Mouse (Mus musculus) ovary, postnatal 10 days (tissue): Measurements from ENCODE around the gene Stoml1.

Experiments
- DNase-seq: peaks from one replicate; pipeline ENCODE4 v3.0.0; 2022; ENCODE audit warnings: low spot score

Stoml1 gene

DNA sequence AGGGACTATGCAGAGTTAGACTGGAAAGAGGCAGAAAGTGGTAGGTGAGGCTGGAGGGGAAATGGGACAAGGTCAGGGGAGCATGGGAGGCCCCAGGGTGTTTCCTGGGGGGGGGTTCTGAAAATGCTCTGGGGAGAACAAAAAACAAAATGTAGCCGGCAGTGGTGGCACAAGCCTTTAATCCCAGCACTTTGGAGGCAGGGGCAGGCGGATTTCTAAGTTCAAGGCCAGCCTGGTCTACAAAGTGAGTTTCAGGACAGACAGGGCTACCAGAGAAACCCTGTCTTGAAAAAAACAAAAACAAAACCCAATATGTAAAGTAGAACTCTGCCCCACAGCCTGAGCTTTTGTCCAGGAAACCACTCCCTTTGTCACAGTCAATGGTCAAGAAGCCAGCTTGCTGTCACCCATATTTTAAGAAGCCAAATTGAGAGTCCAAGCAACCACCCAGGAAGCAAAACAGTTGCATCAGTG is 19.1 kb downstream of the Stoml1 start:
- DNase-seq, result no peak

DNA sequence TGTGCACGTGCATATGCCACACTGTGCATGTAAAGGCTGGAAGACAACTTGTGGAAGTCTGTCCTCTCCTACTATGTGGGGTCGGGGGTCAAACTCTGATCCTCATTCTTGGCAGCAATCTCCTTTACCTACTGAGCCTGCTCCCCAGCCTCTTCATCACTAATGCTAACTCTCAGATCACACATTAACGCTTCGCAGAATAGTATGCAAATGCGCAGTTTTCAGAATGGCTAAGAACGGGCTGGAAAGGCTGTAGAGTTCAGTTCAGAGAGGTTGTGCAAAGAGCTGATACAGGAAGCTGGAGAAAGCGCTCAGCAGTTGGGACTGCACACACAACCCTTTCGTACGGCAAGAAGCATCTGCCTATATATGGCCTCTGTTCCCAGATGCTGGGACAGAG is 19.9 kb downstream of the Stoml1 start:
- no peak for DNase-seq

- DNase-seq, result no peak
Observed at GRCm38 (mm10) chr9:58274101-58274604, 21.2 kb downstream of the Stoml1 start.

- DNase-seq, result no peak
Observed at GRCm38 (mm10) chr9:58274626-58275025, 21.7 kb downstream of the Stoml1 start.

DNA sequence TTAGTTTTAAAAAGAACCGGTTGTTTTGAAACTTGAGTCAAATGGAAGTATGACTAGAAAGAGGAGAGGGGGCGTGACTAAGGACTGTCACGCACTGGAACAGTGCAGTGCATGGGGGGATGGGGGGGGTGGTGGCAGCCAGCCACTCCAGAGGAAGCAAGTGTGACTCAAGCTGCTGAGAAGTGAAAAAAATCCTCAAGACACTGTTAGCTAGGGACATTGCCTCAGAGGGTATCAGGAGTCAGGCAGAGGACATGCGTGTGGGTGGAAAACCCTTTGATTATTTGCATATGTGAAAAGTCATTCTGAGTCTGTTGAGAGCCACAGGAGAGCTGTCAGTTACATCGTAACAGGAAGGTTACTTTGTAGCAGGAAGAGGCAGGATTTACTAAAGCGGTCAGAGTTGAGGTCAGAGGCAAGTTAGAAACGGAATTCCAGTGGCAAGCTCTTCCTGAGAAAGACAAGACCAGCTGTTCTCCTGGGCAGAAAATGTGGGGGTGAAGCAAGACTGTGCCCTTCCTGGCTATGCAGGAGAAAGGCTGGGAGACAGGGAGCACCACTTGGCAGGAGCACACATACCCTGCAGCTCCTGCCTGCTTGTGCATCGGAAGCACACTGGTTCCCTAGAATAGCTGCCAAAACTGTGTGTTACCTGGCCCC is 22.3 kb downstream of the Stoml1 start:
- DNase-seq, result no peak

- no peak for DNase-seq
Observed at GRCm38 (mm10) chr9:58275797-58276196, 22.8 kb downstream of the Stoml1 start.

- DNase-seq, result no peak
Observed at GRCm38 (mm10) chr9:58276346-58276745, 23.4 kb downstream of the Stoml1 start.

DNA sequence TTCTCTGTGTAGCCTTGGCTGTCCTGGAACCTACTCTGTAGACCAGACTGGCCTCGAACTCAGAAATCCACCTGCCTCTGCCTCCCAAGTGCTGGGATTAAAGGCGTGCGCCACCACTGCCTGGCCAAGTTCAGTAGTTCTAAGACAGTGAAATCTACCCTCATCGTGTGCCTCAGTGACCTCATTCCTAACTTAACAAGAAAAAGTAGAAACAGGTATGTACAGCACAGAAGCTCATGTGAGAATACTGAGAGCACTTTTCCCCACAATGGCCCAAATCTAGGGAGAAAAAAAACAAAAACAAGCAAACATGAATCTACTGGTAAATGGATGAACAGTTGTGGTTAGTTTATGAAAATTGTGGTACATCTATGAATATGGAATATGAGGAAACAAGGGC is 25.3 kb downstream of the Stoml1 start:
- no peak for DNase-seq

GRCm38 (mm10) chr9:58278821-58279723 is 26.1 kb downstream of the Stoml1 start:
- DNase-seq, result no peak

- no peak for DNase-seq
Observed at GRCm38 (mm10) chr9:58279780-58280179, 26.8 kb downstream of the Stoml1 start.

DNA sequence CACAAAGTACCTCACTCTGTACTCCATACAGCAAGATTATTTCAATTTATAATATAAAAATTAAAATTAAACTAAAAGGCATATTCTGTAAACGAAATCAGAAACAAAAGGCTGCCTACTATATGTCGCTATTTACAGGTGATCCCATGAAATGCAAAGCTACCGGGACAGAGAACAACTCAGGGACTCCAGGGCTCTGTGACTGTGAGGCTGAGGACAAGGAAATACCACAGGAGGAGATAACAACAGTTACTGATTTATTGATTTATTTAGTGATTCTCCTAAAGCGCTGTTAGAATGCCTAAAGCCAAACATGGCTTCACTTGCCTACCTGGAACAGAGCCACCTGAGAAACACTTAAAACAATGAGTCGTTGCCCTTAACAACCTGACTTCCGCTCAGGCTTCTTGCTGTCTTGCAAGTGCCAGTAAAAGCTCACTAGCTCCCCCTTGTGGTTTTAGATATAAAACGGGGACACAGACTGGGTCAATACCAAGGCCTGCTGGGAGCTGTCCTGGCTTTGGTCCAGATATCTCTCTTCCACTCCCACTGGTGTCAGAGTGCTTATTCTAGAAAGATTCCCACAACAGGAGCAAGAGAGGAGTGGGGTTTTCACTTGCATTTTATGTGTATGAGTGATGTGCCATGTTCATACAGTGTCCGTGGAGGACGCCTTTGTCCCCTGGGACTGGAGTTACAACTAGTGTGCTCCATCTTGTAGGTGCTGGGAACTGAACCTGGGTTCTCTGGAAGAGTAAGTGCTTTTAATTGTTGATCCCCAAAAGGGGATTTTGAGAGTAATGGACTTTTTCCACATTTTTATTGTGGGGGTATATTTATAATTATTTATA is 27.5 kb downstream of the Stoml1 start:
- DNase-seq, result no peak

- DNase-seq, result no peak
Observed at GRCm38 (mm10) chr9:58281597-58281996, 28.6 kb downstream of the Stoml1 start.

DNA sequence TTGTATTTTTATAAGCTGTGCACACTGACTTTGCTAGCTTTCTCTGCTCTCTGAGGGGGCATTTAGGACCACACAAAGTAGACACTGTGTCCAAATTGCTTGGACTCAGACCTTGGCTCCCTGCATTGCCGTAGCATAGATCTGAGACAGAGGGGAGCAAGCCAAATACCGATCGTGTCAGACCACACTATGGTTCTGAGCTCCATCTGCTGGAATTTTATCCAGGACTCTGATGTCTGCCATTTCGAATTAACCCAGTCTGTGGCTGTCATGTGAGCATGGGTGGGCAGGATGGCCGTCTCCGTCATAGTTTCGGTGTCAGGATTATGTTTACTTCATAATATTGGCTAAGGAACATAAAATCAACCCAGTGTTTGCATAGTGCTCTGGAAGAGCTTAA is 30.5 kb downstream of the Stoml1 start:
- no peak for DNase-seq

GRCm38 (mm10) chr9:58289090-58289489 is 36.1 kb downstream of the Stoml1 start:
- DNase-seq, result no peak

DNA sequence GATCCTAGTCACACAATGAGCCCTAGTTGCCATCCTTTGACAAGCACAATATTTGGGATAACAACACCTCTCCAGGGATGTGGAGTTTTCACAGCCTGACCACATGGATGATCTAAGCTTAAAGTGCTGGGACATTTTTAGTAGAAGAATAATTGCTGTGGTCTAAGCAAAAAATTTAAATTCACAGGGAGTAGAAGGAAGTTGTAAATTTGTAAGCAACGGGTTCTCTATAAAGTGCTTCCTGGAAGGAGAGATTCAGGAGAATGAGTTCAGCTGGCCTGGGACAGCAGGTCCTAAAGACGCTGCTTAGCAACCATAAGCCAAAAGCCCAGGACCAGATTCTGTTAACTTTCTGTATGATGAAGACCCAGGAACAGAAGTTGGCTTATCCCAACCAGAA is 36.9 kb downstream of the Stoml1 start:
- no peak for DNase-seq

- DNase-seq, result no peak
Observed at GRCm38 (mm10) chr9:58294527-58294926, 41.6 kb downstream of the Stoml1 start.

- no peak for DNase-seq
Observed at GRCm38 (mm10) chr9:58295345-58295744, 42.4 kb downstream of the Stoml1 start.

DNA sequence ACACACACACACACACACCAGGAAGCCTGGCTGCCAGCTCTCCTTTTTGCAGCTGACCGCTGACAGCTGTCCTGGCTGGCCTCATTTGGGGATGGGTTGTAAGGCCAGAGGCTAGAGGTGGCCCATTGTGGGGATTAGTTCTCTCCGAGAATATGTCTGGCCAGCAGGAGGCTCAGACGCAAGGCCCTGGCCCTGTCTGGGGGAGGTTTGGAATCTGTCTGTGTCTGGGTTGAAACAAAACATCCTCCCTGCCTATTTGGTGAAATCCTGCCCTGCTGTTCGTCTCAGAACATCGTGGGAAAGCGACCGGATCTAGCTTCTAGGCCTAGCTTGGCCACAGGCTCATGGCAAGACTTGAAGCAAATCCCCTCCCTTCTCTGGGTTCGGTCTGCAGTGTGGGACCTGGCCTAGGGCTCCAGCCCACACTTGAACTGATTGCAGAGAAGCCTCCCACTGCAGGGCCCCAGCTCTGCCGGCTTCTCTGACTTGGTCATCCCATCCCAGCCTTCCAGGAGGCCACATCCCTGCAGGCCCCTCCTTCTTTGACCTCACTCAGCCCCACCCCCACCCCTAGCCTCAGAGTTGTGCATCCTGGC is 42.9 kb downstream of the Stoml1 start:
- no peak for DNase-seq

GRCm38 (mm10) chr9:58297065-58297464 is 44.1 kb downstream of the Stoml1 start:
- DNase-seq, result no peak

DNA sequence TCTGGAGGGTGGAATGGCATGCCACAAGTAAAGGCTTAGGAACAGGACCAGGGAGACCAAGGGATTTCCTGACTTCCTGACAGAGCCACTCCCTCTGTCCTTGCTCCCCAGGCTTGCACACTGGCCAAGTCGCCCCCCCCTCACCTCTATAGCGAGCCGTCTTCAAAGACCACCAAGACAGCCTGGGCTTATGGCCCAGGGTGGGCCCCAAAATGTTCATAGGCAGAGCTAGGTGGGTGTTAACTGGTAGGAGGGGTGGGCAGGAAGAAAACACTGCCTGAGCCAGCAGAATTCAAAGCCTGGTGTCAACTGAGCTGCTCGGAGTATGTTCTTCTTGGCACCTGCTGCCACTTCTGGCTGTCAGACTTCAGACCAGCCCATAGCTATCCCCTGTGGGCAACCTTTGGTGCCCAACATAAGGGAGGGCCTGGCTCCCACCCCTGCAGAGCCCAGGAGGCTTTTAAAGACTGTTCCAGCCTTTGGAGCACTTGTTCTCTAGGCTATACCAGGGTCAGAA is 45.1 kb downstream of the Stoml1 start:
- no peak for DNase-seq

DNA sequence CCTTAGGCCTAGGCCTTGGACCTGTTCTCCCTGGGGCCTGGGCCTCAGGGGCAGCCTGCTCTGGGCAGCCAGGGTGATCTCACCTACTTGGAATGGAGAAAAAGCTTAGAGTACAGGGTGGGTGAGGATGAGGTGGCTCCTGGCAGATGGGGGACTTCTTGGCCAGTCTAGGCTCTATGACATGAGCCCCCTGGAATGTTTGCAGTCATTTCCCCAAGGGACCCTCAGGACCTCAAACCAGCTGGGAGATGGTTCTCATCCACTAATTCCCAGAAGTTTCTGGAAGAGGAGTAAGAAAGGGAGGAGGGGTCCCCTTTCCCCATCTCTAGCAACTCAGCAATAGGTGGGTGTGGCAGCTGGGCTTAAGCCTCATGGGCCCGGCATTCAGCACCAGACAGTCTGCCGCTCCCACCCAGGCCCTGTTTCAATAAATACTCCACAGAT is 46.4 kb downstream of the Stoml1 start:
- DNase-seq, result no peak
